Mouse (Mus musculus) stomach, embryonic 14.5 days (tissue): ENCODE results near the gene Tspoap1. TPM values are rescaled to one million over a fixed set of nuclear protein-coding genes. Genes with fewer than 3 reads are reported as not detected.
A peak's percentile ranks its signal among the peaks of the same experiment; 100 is the strongest.

Source experiments
- ATAC-seq: fragments of 200-750 bp; cut with Nextera tagmentation; 2 replicates; pipeline ENCODE4 v1.8.0; 2017; ENCODE audit warnings: low read depth, moderate TSS enrichment; ENCODE audit not compliant: insufficient number of reproducible peaks, insufficient read depth, low FRiP score
- H3K27ac ChIP-seq: fragments of 300-500 bp; sonication (generic); 2 replicates; pipeline ENCODE4 v1.5.1; 2014; ENCODE audit warnings: mild to moderate bottlenecking, low read length, moderate library complexity, mixed read lengths
- H3K27me3 ChIP-seq: fragments of 300-500 bp; sonication (generic); 2 replicates; pipeline ENCODE4 v1.6.1; 2014; ENCODE audit warnings: low read length, control low read depth, mixed read lengths; ENCODE audit not compliant: control insufficient read depth, insufficient read depth
- H3K36me3 ChIP-seq: fragments of 300-500 bp; sonication (generic); 2 replicates; pipeline ENCODE4 v1.6.1; 2014; ENCODE audit warnings: mild to moderate bottlenecking, control low read depth, low read length, moderate library complexity, mixed read lengths; ENCODE audit not compliant: control insufficient read depth, insufficient read depth
- H3K4me1 ChIP-seq: fragments of 300-500 bp; sonication (generic); 2 replicates; pipeline ENCODE4 v1.6.1; 2014; ENCODE audit warnings: low read length, control low read depth, mixed read lengths; ENCODE audit not compliant: control insufficient read depth, insufficient read depth
- H3K4me2 ChIP-seq: fragments of 300-500 bp; sonication (generic); replicated peaks from 2 replicates; pipeline ENCODE4 v1.6.1; 2014; ENCODE audit warnings: low read depth, low read length, control low read depth
- H3K4me3 ChIP-seq: fragments of 300-500 bp; sonication (generic); 2 replicates; pipeline ENCODE4 v1.5.1; 2014; ENCODE audit warnings: low read depth, low read length, control low read depth
- H3K9ac ChIP-seq: fragments of 300-500 bp; sonication (generic); replicated peaks from 2 replicates; pipeline ENCODE4 v1.6.1; 2014; ENCODE audit warnings: low read depth, mild to moderate bottlenecking, control low read depth, low read length, moderate library complexity, mixed read lengths
- H3K9me3 ChIP-seq: fragments of 300-500 bp; sonication (generic); 2 replicates; pipeline ENCODE4 v1.6.1; 2016; ENCODE audit warnings: low read depth, low read length, control low read depth; ENCODE audit not compliant: control insufficient read depth
- WGBS: fragments of 180-500 bp; shearing (Covaris S2); extraction: QIAGEN DNeasy Blood & Tissue Kit; methylation state at CpG from one replicate; pipeline ENCODE4 v1.1.7; 2014; 5-methylcytosine and 5-hydroxymethylcytosine counted together
- polyA plus RNA-seq: library from polyadenylated mRNA; unstranded; fragments of >200 nt; fragmentation: Nextera tagmentation; extraction: Ambion mirVana; gene quantifications from 2 replicates; pipeline ENCODE4 v1.2.1, GENCODE M21; 2014

The Tspoap1 gene
- 3.1 TPM in 2 replicates for polyA plus RNA-seq

DNA sequence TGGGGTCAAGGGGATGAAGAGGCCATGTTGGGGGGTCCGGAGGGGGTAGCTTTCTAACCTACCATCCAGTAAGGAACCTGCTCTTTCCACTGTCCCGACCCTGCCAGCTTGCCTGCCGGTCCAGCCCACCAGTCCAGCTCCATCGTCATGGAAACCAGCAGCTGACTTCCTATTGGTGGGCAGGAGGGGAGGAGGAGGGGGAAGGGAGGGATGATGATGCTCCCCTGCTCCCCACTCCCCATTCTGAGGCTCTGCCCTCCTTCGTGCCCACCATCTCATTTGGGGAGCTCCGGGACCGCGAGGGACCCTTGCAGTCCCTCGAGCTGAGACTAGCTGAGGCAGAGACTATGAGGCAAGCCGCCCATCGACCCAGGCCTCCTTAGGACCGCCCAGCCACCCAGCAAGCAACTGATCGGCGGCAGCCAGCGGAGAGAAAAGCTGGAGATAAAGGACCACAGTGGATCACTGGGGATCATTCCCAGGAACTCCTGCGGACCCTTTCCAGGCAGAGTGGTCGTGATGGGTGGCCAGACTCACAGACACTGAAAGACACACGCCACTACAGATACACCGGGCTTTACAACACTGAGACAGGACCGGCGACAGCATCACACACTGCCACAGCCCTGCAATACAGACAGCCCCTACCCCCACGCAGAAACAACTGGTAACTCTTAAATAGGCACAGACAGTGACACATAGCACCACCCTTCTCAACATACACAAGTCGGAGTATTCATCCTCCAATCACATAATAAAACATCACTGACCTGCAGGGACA, at the start of gene Tspoap1:
Gene Tspoap1, plus strand, starts transcription at position 241 of the 781 bp plus-strand sequence.
- Histone ChIP-seq H3K4me1 (peaks cover 15% of the 10 kb centered on the region; the same call in 1 of the 2 replicates), H3K4me3 (no peak within 1 kb of the TSS), H3K27me3 (peaks cover 44% of the 10 kb centered on the region), H3K4me2 (no peak within 1 kb of the TSS), H3K9me3 (no peaks in the 10 kb centered on the region), H3K9ac (no peak within 1 kb of the TSS), H3K36me3 (no peaks in the 10 kb centered on the region), H3K27ac (no peak within 1 kb of the TSS)
- no peak for ATAC-seq
- 9% methylated on average over 23 of the region's 23 CpGs for WGBS

DNA sequence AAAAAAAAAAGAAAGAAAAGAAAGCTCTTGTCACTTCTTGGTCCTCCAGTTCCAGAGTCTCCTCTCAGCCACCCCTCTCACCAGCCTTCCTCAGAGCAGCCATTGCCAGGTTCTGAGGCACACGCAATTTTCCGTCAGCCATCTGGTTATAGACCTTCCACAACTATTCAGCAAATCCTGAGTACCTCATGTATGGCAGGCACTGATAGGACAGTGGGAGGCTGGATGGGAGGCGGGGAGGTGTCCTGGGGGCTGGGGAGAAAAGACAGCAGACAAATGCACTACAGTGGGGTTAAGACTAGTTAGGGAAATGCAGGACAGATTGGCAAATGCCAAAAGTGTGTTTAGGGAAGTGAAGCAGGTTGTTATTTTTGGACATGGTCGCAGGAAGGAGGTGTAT, 48.2 kb upstream of the Tspoap1 start:
- no peak overlapping the region for H3K4me2 ChIP-seq
- 74% methylated on average over 4 of the region's 4 CpGs for WGBS
- H3K27ac ChIP-seq, result no peak overlapping the region
- no peak overlapping the region for H3K4me3 ChIP-seq
- no peaks in the 10 kb centered on the region for H3K36me3 ChIP-seq
- no peak overlapping the region for H3K9ac ChIP-seq
- no peaks in the 10 kb centered on the region for H3K9me3 ChIP-seq
- peaks cover 8% of the 10 kb centered on the region; the same call in 1 of the 2 replicates for H3K4me1 ChIP-seq
- no peak for ATAC-seq
- no peaks in the 10 kb centered on the region for H3K27me3 ChIP-seq

DNA sequence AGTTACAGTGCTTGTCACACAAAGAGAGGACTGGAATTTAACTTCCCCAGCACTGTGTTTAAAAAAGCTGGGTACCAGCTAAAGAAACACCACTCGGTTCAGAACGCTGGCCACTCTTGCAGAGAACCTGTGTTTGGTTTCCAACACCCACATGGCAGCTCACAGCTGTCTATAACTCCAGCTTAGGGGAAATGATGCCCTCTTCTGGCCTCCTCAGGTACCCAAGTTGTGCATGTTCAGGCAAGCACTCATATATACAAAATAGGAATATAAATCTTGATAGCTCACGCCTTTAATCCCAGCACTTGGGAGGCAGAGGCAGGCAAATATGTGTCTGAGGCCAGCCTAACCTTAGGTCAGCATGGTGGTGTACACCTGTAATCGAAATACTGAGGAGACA, 44.3 kb upstream of the Tspoap1 start:
- no peaks in the 10 kb centered on the region for H3K36me3 ChIP-seq
- H3K4me3 ChIP-seq, result no peak overlapping the region
- H3K9me3 ChIP-seq, result no peaks in the 10 kb centered on the region
- 82% methylated on average over 4 of the region's 4 CpGs for WGBS
- H3K27ac ChIP-seq, result no peak overlapping the region
- no peak for ATAC-seq
- peaks cover 4% of the 10 kb centered on the region; the same call in 1 of the 2 replicates for H3K4me1 ChIP-seq
- H3K4me2 ChIP-seq, result no peak overlapping the region
- no peaks in the 10 kb centered on the region for H3K27me3 ChIP-seq
- H3K9ac ChIP-seq, result no peak overlapping the region

DNA sequence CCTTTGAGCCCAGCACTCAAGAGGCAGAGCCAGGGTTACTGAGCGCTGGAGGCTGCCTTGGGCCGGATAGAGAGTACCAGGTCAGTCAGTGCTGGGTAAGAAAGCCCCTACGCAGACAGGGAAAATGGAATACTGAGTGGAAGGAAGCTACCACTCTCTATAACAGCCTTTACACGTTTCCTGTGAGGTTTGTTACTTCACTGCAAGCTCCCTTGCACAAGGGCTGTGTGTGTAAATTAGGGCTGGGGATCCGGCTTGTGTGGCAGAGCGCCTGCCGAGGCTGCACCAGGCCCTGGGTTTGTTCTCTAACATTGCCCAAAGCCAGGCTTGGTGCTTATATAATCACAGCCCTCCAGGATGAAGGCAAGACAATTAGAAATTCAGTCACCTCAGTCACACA, 40.8 kb upstream of the Tspoap1 start:
- H3K36me3 ChIP-seq, result no peaks in the 10 kb centered on the region
- no peak overlapping the region for H3K27ac ChIP-seq
- 81% methylated on average over 7 of the region's 7 CpGs for WGBS
- no peak overlapping the region for H3K4me3 ChIP-seq
- no peak overlapping the region for H3K4me2 ChIP-seq
- H3K9me3 ChIP-seq, result no peaks in the 10 kb centered on the region
- peaks cover 5% of the 10 kb centered on the region; the same call in 1 of the 2 replicates for H3K4me1 ChIP-seq
- ATAC-seq, result no peak
- no peaks in the 10 kb centered on the region for H3K27me3 ChIP-seq
- H3K9ac ChIP-seq, result no peak overlapping the region

DNA sequence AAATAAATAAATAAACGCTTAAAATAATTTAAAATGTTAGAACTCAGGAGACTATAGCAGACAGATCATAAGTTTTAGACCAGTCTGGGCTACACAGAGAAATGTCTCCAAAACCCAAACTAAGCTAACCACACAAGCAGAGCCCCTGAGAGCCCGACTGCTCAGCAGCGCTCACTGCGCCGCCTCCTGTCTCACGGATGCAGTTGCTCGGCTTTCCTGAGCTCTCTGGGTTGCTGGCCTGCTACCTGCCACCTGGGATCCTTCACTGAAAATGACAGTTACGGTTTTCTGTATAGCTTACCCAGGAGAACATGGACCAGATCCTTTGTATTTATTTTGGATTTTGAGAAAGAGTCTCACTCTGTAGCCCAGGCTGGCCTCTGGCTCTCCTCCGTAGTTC, 40.0 kb upstream of the Tspoap1 start:
- Histone ChIP-seq H3K27ac (peak overlapping the region; percentile 52; the same call in 1 of the 2 replicates), H3K4me3 (no peak overlapping the region), H3K9ac (no peak overlapping the region), H3K36me3 (no peaks in the 10 kb centered on the region), H3K4me2 (no peak overlapping the region), H3K4me1 (peaks cover 10% of the 10 kb centered on the region; the same call in 1 of the 2 replicates), H3K9me3 (no peaks in the 10 kb centered on the region), H3K27me3 (no peaks in the 10 kb centered on the region)
- 37% methylated on average over 9 of the region's 9 CpGs for WGBS
- ATAC-seq, result peak; percentile 53

DNA sequence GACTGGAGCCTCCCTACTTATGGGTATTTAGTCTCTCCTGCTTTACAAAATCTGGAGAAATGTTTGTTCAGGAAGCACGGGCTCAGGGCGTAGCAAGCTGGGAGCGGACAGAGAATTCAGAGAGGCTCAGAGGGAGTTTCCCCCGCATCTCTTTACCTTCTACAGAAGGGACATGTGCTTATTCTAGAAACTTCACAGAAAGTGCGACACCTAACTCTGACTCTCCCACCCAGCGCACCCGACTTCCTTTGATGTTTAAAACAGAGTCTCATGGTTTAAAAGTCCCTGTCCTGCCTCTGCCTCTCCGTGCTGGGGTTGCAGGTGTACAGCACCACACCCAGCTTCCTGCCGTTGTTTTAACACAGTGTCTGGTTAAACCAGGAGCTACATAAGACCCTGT, 39.5 kb upstream of the Tspoap1 start:
- H3K4me3 ChIP-seq, result no peak overlapping the region
- H3K4me1 ChIP-seq, result peaks cover 11% of the 10 kb centered on the region
- no peak for ATAC-seq
- no peaks in the 10 kb centered on the region for H3K9me3 ChIP-seq
- H3K4me2 ChIP-seq, result no peak overlapping the region
- no peak overlapping the region for H3K9ac ChIP-seq
- 45% methylated on average over 9 of the region's 9 CpGs for WGBS
- no peaks in the 10 kb centered on the region for H3K27me3 ChIP-seq
- H3K36me3 ChIP-seq, result no peaks in the 10 kb centered on the region
- peak overlapping the region; percentile 52; the same call in 1 of the 2 replicates for H3K27ac ChIP-seq

DNA sequence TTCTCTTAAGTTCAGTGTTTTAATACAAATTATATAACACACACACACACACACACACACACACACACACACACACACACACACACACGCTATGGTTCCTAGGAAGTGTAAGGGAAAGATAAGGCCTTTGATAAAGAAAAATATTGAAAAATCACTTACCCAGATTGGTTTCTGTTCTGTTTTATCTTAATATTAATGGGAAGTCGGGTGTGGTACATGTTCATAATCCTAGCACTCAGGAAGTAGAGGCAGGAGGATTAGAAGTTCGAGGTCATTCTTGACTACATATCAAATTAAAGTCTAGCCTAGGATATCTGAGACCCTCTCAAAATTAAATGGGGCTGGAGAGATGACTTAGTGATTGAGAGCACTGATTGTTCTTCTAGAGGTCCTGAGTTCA, 38.2 kb upstream of the Tspoap1 start:
- no peaks in the 10 kb centered on the region for H3K9me3 ChIP-seq
- H3K4me1 ChIP-seq, result peaks cover 19% of the 10 kb centered on the region
- no peaks in the 10 kb centered on the region for H3K27me3 ChIP-seq
- H3K4me2 ChIP-seq, result no peak overlapping the region
- 85% methylated on average over 3 of the region's 3 CpGs for WGBS
- ATAC-seq, result no peak
- H3K27ac ChIP-seq, result no peak overlapping the region
- no peak overlapping the region for H3K4me3 ChIP-seq
- no peaks in the 10 kb centered on the region for H3K36me3 ChIP-seq
- H3K9ac ChIP-seq, result no peak overlapping the region

DNA sequence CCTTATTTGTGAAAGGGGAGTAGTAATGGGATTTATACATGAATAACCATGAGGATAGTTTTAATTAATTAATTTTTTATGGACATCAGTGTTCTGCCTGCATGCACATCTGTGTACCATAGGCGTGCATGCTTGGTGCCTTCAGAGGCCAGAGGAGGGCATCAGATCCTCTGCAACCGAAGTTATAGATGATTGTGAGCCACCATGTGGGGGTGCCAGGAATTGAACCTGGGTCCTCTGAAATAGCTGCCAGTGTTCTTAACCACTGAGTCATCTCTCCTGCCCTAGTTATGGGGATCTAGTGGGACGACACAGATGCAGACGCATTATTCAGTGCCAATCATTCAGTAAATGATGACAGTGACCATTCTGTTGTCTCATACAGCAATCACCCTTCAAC, 37.5 kb upstream of the Tspoap1 start:
- no peak overlapping the region for H3K27ac ChIP-seq
- 85% methylated on average over 4 of the region's 4 CpGs for WGBS
- ATAC-seq, result no peak
- H3K36me3 ChIP-seq, result no peaks in the 10 kb centered on the region
- peaks cover 19% of the 10 kb centered on the region for H3K4me1 ChIP-seq
- no peak overlapping the region for H3K4me2 ChIP-seq
- H3K4me3 ChIP-seq, result no peak overlapping the region
- H3K27me3 ChIP-seq, result no peaks in the 10 kb centered on the region
- H3K9ac ChIP-seq, result no peak overlapping the region
- no peaks in the 10 kb centered on the region for H3K9me3 ChIP-seq

DNA sequence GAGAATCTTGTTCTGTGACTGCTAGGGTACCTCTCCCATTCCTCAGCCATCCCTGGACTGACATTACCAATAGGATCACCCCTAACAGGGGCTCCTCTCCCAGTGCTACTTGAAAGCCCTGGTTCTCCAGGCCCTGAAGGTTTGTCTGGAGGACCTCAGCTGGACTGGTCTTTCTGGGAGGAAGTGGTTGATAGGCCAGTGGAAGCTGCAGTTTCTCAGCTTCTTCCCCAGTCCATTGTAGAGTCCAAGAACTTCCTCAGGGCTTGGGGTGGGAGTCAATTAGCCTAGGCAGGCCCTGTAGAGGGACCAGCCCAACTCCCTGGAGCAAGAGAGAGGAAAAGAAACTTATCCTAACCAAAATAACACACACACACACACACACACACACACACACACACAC, 34.8 kb upstream of the Tspoap1 start:
- H3K4me2 ChIP-seq, result no peak overlapping the region
- H3K9ac ChIP-seq, result no peak overlapping the region
- H3K9me3 ChIP-seq, result no peaks in the 10 kb centered on the region
- H3K27me3 ChIP-seq, result no peaks in the 10 kb centered on the region
- ATAC-seq, result no peak
- no peak overlapping the region for H3K4me3 ChIP-seq
- peak overlapping the region; percentile 64 for H3K27ac ChIP-seq
- peaks cover 19% of the 10 kb centered on the region for H3K4me1 ChIP-seq
- no peaks in the 10 kb centered on the region for H3K36me3 ChIP-seq
